Mouse (Mus musculus) yolk sac, embryonic 10.5 days (tissue): ENCODE measurements around the gene Asic1.
A peak's percentile ranks its signal among the peaks of the same experiment; 100 is the strongest.

Experiments
- DNase-seq: peaks from one replicate; pipeline ENCODE4 v3.0.0-alpha.2; 2017; ENCODE audit warnings: low spot score

Asic1 gene

DNA sequence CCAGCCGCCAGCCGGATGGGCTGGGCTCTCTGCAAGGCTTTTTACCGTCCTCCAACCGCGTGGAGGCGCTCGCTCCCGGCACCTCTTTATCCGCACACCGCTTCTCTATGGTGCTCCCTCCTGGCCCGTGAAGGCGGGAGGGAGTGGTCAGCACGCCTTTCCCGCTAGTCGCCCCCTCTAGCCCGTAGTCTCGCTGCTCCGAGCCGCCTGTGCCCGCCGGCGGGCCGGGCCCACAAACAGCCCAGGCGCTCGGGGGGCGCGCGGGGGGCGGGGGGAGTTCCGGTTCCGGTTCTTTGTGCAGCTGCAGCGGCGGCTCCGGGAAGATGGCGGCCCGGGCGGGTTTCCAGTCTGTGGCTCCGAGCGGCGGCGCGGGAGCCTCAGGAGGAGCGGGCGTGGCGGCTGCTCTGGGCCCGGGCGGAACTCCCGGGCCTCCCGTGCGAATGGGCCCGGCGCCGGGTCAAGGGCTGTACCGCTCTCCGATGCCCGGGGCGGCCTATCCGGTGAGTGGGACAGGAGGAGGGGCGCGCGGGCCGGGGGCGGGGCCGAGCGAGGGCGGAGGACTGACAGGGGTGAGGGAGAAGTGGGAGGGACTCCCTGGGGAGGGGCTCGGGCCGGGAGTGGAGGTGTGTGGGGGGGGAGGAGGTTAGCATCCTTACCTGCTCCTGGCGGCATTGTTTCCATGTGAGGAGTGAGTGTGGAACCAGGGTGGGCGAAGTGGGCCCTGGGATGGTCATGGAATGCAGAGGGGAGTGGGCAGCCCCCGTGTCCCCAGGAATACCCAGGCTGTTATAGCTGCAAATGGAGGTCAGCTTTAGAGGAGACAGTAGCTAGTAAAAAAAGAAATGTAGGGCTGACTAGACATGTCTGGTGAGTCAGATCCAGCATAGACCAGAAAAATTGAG is 32.1 kb downstream of the Asic1 start, which contains the start of gene Smarcd1:
TSS of gene Smarcd1 (plus strand) at position 131 of the 902 bp plus-strand sequence.
- DNase-seq, result peak; percentile 95

- DNase-seq, result no peak
Observed at GRCm38 (mm10) chr15:99703104-99703503, 32.9 kb downstream of the Asic1 start.

DNA sequence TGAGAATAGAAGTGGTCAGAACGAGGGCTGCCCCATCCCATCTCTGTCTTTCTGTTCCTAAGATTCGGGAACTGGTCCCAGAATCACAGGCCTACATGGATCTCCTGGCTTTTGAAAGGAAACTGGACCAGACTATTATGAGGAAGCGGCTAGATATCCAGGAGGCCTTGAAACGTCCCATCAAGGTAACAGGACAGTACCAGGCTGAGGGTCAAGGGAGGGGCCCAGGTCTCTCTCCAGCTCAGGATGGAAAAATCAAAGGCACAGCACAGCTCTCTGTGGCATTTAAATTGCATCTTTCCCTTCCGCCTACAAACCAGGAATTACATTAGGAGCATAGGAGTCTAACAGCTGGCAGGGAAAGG is 33.5 kb downstream of the Asic1 start:
- DNase-seq, result no peak

DNA sequence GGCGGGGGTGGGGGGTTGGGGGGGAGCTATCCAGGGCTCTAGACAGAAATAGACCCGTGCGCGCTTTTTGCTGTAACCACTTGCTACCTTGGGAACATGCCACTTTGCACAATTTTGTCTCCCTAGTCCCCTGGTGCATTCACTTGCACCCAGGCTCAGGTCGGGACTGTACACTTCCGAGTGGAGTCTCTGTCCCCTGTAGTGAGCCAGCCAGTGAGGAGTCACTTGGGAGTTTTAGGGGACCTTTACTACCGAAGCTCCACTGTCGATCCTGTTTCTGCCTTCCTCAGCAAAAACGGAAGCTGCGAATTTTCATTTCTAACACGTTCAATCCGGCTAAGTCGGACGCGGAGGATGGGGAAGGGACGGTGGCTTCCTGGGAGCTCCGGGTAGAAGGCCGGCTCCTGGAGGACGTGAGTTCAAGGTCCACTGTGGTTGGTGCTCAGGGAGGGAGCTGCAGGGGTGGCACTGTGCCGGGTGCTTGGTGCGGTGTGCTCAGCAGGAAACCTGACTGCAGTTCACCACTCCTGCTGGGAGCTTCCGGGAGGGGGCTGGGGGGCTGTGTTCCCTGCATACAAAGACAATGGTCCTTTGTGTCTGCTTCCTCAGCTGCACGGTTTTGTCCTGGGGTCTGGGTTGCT is 34.0 kb downstream of the Asic1 start:
- DNase-seq, result peak; percentile 56

DNA sequence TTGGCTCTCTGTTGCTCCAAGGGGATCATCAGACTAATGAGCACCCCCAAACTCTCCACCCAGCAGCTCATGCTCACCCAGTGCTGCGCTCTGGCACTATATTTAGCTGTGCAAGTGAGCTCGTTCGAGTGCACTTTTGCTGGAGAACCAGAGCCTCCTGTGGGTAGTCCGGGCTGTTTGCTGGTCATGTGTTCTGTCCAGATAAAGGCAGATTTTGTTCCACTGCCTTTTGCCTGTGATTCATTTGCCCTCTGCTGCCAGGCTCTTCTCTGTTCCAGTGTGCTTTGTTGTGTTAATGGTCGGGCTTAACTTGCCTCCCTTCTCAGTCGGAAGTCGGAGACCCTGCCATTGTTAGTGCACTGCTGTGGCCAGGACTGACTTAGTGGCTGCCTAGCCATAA is 34.7 kb downstream of the Asic1 start:
- no peak for DNase-seq

GRCm38 (mm10) chr15:99705440-99706048 is 35.4 kb downstream of the Asic1 start, which contains the start of gene Gm17349:
Gene Gm17349, minus strand, starts transcription at chr15:99705490.
- peak; percentile 66 for DNase-seq

- no peak for DNase-seq
Observed at GRCm38 (mm10) chr15:99708176-99708575, 38.0 kb downstream of the Asic1 start.

- no peak for DNase-seq
Observed at GRCm38 (mm10) chr15:99710221-99711190, 40.3 kb downstream of the Asic1 start.

DNA sequence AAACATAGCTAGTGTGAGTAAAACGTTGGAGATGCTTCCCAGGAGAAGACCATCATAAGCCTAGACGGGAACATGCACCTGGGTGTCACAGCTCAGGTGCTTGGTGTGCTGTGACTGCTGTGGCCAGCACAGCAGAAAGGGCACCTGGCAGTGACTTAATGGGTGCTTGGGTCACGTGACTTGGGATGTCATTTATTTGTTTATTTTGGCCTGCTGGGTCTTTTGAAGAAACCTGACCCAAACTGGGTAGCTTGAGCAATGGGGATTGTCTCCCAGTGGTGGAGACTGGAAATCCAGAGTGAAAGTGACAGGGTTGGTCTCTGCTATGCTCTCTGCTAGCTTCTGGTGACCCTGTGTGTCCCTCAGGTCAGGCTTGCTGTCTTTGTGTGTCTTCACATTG is 41.3 kb downstream of the Asic1 start:
- no peak for DNase-seq

GRCm38 (mm10) chr15:99712666-99713559 is 42.7 kb downstream of the Asic1 start:
- DNase-seq, result no peak

DNA sequence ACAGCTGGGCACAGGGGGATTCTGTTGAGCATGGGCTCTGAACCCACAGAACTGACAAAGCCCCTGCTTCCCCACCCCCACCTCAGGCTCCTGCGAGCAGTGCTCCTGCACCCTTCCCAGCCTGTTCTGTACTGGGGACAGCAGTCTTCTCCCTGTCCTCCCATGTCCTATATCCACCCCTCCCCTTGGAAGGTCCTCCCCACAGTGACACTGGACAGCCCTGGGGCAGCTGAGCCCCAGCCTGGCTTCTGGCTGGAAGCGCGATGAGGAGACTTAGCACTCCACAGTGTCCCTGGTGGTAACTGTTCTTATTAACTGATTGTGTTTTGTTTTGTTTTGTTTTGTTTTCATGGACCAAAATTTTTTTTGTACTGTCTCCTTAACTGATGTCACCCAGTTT is 43.4 kb downstream of the Asic1 start:
- DNase-seq, result no peak

DNA sequence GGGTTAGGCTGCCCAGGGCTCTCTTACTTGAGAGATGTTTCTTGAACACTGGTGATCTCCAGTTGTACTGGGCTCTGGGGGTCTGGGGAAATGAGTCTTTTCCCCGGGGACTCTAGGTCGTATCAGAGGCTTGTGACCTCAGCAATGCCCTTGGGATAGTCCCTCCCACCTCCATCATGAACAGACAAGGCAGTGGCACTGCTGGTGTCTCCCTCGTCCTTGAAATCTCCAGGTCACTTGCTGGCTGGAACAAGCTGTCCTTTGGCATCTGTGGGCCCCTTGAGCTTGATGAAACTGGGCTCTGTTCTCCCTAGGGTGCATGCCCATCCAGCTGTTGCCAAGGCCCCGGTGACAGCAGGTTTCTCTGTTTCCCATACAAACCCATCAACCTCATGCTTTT is 44.0 kb downstream of the Asic1 start:
- DNase-seq, result no peak

DNA sequence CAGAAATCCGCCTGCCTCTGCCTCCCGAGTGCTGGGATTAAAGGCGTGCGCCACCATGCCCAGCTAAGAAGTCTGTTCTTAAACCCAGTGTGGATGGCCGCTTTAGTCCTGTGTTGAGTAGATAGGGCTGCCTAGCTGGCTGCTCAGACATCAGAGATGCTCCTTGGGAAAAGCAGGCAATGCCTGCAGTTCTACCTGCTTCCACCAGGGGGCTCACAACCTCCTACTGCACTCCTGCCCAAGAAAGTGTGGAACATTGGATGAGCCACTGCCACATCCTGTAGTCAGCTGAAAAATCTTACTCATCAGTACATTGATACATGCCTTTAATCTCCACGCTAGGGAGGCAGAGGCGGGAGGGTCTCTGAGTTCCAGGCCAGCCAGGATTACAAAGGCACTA is 44.7 kb downstream of the Asic1 start:
- peak; percentile 70 for DNase-seq

DNA sequence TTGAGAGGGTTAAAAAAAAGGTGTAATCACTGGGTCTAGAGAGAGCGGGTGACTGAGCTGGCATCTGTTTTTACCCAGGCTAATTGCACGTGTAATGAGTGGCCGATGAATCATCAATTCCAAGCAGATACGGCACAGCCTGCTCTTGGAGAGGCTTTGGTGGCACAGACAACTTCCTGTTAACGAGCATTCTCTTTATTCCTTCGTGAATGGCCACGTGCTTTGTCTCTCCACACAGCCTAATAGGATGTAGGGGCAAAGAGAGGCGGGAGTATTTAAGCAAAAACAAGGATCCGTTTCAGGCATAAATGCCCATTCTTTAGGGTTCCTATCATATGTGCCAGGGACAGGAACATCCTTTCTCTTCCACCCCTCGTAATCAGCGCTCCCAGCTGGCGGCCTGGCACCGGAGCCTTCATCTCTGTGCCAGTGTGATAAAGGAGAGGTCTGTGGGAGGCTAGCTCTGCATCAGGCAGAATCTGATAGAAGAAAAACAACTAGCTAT is 45.2 kb downstream of the Asic1 start:
- no peak for DNase-seq

GRCm38 (mm10) chr15:99715982-99716746 is 46.0 kb downstream of the Asic1 start:
- peak; percentile 77 for DNase-seq

DNA sequence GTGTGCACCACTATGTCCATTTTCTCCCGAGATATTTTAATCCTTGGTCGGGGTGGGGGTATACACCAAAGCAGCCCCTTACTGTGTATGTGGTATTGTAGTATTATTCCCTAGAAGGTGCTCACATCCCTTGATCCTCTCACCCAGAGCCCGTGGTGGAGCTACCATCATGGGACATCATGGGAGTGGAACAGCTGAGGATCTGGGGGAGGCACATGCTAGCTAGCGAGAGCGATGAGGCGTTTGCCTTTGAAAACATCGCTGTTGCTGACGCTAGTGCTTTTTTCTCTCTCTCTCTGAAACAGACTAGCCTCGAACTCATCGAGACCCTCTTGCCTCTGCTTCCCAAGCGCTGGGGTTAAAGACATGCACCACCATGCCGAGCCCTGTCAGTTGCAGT is 46.6 kb downstream of the Asic1 start:
- DNase-seq, result no peak

GRCm38 (mm10) chr15:99717386-99718334 is 47.5 kb downstream of the Asic1 start, which contains the start of gene Gpd1:
Gene Gpd1, plus strand, starts transcription at chr15:99717515.
- no peak for DNase-seq

GRCm38 (mm10) chr15:99718461-99719021 is 48.4 kb downstream of the Asic1 start:
- DNase-seq, result peak; percentile 73
